Mouse (Mus musculus): ENCODE measurements around the gene Sall2.
A peak's percentile ranks its signal among the peaks of the same experiment; 100 is the strongest.
"Not testable (repeated sequence)": the region's sequence is repeated elsewhere in the genome, so short reads cannot be mapped to it uniquely, and the experiment has no call there.

Gene Sall2

GRCm38 (mm10) chr14:52327910-52328812 lies at the start of gene Sall2:
TSS of gene Sall2 (minus strand) at chr14:52328762.
- no peak for DNase-seq (ENCODE audit: low spot score in 2 of 2)

- DNase-seq (ENCODE audit: low spot score in 2 of 2) = no peak
Observed at GRCm38 (mm10) chr14:52368741-52369140, 40.2 kb upstream of the Sall2 start.

- no peak for DNase-seq (ENCODE audit: low spot score in 2 of 2)
Observed at GRCm38 (mm10) chr14:52356308-52356707, 27.7 kb upstream of the Sall2 start, which contains the start of gene Olfr1513. TSS of gene Olfr1513 (minus strand) at chr14:52356408.

- DNase-seq (ENCODE audit: low spot score in 2 of 2) = no peak
Observed at GRCm38 (mm10) chr14:52339512-52339852, 10.9 kb upstream of the Sall2 start.

- DNase-seq (ENCODE audit: low spot score in 2 of 2) = peak; percentile 21 to 30
Observed at GRCm38 (mm10) chr14:52338751-52339511, 10.4 kb upstream of the Sall2 start.

GRCm38 (mm10) chr14:52332171-52332570 lies 3.6 kb upstream of the Sall2 start:
- DNase-seq (ENCODE audit: low spot score in 2 of 2) = no peak

GRCm38 (mm10) chr14:52331069-52331750 lies 2.6 kb upstream of the Sall2 start:
- no peak for DNase-seq (ENCODE audit: low spot score in 2 of 2)

GRCm38 (mm10) chr14:52327375-52327901 lies 1.1 kb downstream of the Sall2 start:
- no peak for DNase-seq (ENCODE audit: low spot score in 2 of 2)

- no peak for DNase-seq (ENCODE audit: low spot score in 2 of 2)
Observed at GRCm38 (mm10) chr14:52325890-52326289, 2.7 kb downstream of the Sall2 start.

- no peak for DNase-seq (ENCODE audit: low spot score in 2 of 2)
Observed at GRCm38 (mm10) chr14:52319361-52319760, 9.2 kb downstream of the Sall2 start.

GRCm38 (mm10) chr14:52316441-52317225 lies 11.9 kb downstream of the Sall2 start:
- no peak for DNase-seq (ENCODE audit: low spot score in 2 of 2)

GRCm38 (mm10) chr14:52315792-52316440 lies 12.6 kb downstream of the Sall2 start:
- peak; percentile 15 to 56 for DNase-seq (ENCODE audit: low spot score in 2 of 2)

GRCm38 (mm10) chr14:52315283-52315780 lies 13.2 kb downstream of the Sall2 start:
- DNase-seq (ENCODE audit: low spot score in 2 of 2) = no peak

GRCm38 (mm10) chr14:52314808-52315150 lies 13.8 kb downstream of the Sall2 start:
- DNase-seq (ENCODE audit: low spot score in 2 of 2) = no peak

GRCm38 (mm10) chr14:52313931-52314807 lies 14.4 kb downstream of the Sall2 start:
- DNase-seq (ENCODE audit: low spot score in 2 of 2) = no peak

GRCm38 (mm10) chr14:52310906-52311305 lies 17.7 kb downstream of the Sall2 start:
- DNase-seq (ENCODE audit: low spot score in 2 of 2) = no peak

GRCm38 (mm10) chr14:52310343-52310742 lies 18.2 kb downstream of the Sall2 start:
- not testable (repeated sequence) for DNase-seq (ENCODE audit: low spot score in 2 of 2)

GRCm38 (mm10) chr14:52306100-52306499 lies 22.5 kb downstream of the Sall2 start:
- no peak for DNase-seq (ENCODE audit: low spot score in 2 of 2)

GRCm38 (mm10) chr14:52304644-52305271 lies 23.8 kb downstream of the Sall2 start, which contains the start of gene Mettl3:
TSS of gene Mettl3 (minus strand) at chr14:52305128.
- DNase-seq (ENCODE audit: low spot score in 2 of 2) = peak; percentile 89 to 91
